Mouse (Mus musculus) heart, postnatal 0 days (tissue): ENCODE results near the gene Orm2. TPM values are rescaled to one million over a fixed set of nuclear protein-coding genes. Genes with fewer than 3 reads are reported as not detected.
A peak's percentile ranks its signal among the peaks of the same experiment; 100 is the strongest.

Source experiments
- ATAC-seq: fragments of 200-750 bp; cut with Nextera tagmentation; 2 replicates; pipeline ENCODE4 v1.8.0; 2017; ENCODE audit warnings: low read depth, moderate number of reproducible peaks, moderate library complexity; ENCODE audit not compliant: insufficient read depth
- DNase-seq: peaks from one replicate; pipeline ENCODE4 v3.0.0-alpha.2; 2016; ENCODE audit warnings: low spot score
- H3K27ac ChIP-seq: fragments of 300-500 bp; sonication (generic); 2 replicates; pipeline ENCODE4 v1.5.1; 2014; ENCODE audit warnings: low read depth, mild to moderate bottlenecking
- H3K27me3 ChIP-seq: fragments of 300-500 bp; sonication (generic); 2 replicates; pipeline ENCODE4 v1.6.1; 2014; ENCODE audit warnings: low read length, mixed read lengths; ENCODE audit not compliant: control insufficient read depth, insufficient read depth
- H3K36me3 ChIP-seq: fragments of 300-500 bp; sonication (generic); replicated peaks from 2 replicates; pipeline ENCODE4 v1.6.1; 2014; ENCODE audit warnings: low read length, mixed read lengths; ENCODE audit not compliant: control insufficient read depth, insufficient read depth
- H3K4me1 ChIP-seq: fragments of 300-500 bp; sonication (generic); 2 replicates; pipeline ENCODE4 v1.6.1; 2014; ENCODE audit warnings: antibody characterized with exemption; ENCODE audit not compliant: control insufficient read depth, insufficient read depth
- H3K4me2 ChIP-seq: fragments of 300-500 bp; sonication (generic); 2 replicates; pipeline ENCODE4 v1.6.1; 2014; ENCODE audit warnings: low read depth, mild to moderate bottlenecking, low read length, moderate library complexity
- H3K4me3 ChIP-seq: fragments of 300-500 bp; sonication (generic); 2 replicates; pipeline ENCODE4 v1.5.1; 2014; ENCODE audit warnings: low read depth, low read length
- H3K9ac ChIP-seq: fragments of 300-500 bp; sonication (generic); replicated peaks from 2 replicates; pipeline ENCODE4 v1.6.1; 2014; ENCODE audit warnings: low read depth, low read length, mixed read lengths
- H3K9me3 ChIP-seq: fragments of 300-500 bp; sonication (generic); replicated peaks from 2 replicates; pipeline ENCODE4 v1.6.1; 2016; ENCODE audit warnings: low read length; ENCODE audit not compliant: control insufficient read depth
- CTCF ChIP-seq: IDR thresholded peaks from 2 replicates; pipeline ENCODE4 v1.5.1; 2016; ENCODE audit warnings: antibody characterized with exemption, control low read depth, low read depth
- EP300 ChIP-seq: IDR thresholded peaks from 2 replicates; pipeline ENCODE4 v1.6.1; 2016; ENCODE audit warnings: antibody characterized with exemption, low read depth
- WGBS: fragments of 180-500 bp; shearing (Covaris S2); extraction: QIAGEN DNeasy Blood & Tissue Kit; methylation state at CpG from one replicate; pipeline ENCODE4 v1.1.7; 2014; 5-methylcytosine and 5-hydroxymethylcytosine counted together
- polyA plus RNA-seq: library from polyadenylated mRNA; unstranded; fragments of >200 nt; fragmentation: Nextera tagmentation; extraction: Ambion mirVana; gene quantifications from 2 replicates; pipeline ENCODE4 v1.2.1, GENCODE M21; 2015
- total RNA-seq: library from RNA; depleted of rRNA; stranded (reverse); fragments of >200 nt; gene quantifications from 2 replicates; pipeline ENCODE4 v1.2.3, GENCODE M21; 2014; ENCODE audit warnings: low replicate concordance

Orm2 gene
- total and polyA plus RNA-seq, 2 experiments from 2014 or later = not detected

DNA sequence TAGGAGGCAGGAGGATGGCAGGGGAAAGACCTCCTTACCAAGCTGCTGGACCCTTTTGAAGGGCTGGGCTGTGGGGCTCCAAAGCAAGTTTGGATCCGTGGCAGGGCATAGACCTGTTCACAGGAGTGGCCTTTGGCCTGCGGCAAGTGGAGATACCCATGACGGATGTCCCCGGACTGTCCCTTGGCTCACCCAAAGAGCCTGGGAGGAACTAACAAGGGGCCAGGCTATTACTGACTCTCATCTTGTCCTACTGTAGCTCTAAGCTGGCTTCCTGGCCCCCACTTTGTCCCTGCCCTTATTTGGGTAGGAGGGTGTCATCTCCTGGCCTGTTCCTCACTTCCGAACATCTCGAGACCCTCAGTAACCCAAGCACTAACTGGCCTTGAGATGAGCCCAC lies 40.3 kb downstream of the Orm2 start:
- peak overlapping the region; percentile 45 for H3K4me3 ChIP-seq
- no peaks in the 10 kb centered on the region for H3K27me3 ChIP-seq
- no peak for DNase-seq
- TF ChIP-seq EP300 (no peak), CTCF (no peak)
- no peaks in the 10 kb centered on the region for H3K9me3 ChIP-seq
- H3K9ac ChIP-seq = peak overlapping the region; percentile 56
- H3K4me2 ChIP-seq = peak overlapping the region; percentile 63
- peak; percentile 15; the same call in 1 of the 2 replicates for ATAC-seq
- peak overlapping the region; percentile 89 for H3K27ac ChIP-seq
- no peaks in the 10 kb centered on the region for H3K36me3 ChIP-seq
- peaks cover 24% of the 10 kb centered on the region; the same call in 1 of the 2 replicates for H3K4me1 ChIP-seq
- 39% methylated on average over 6 of the region's 6 CpGs for WGBS

DNA sequence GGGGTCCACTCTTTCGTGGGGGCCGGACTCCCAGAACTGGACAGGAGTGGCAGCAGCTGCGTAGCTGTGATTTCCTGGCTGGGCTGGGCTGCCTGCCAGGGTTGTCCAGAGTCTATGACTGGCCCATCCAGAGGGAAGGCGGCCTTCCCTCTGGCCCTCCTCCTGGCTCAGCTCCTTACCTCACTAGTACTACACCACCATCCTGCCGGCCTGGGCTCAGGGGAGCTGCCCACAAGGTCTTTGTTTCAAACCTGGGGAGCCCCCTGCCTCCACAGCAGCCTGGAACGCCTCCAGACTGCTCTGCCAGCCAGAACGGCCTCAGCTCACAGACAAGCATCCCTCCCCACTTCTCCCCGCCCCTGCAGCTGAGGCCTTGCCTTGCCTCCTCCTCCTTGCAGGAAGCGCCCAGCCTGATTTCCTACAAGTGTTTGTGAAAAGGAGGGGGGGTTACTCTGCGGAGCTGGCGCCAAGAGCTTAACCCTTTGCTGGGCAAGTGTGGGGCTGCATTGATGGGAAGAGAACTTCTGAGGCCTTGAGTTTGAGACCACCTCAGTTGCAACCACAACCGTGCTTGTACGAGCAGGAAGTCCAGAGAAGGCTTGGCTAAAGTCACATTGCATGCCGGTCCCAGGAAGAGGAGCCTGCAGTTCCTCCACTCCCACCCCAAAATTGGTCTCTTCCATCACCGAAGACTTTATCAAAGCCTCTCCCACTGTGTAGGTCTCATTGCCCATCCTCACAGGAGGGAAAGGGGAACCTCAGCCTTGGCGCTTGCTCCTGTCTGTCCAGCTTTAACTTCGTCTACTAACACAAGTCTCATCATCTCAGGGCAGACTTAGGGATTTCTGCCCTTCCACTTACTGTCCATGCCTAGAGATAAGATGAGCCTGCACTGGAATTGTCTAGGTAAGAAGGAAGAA lies 41.1 kb downstream of the Orm2 start, which contains the start of gene Akna:
Akna (minus strand) TSS at position 315 of the 920 bp plus-strand sequence.
- no peaks in the 10 kb centered on the region for H3K36me3 ChIP-seq
- DNase-seq = peak; percentile 93
- no peaks in the 10 kb centered on the region for H3K9me3 ChIP-seq
- 15% methylated on average over 16 of the region's 17 CpGs for WGBS
- H3K4me3 ChIP-seq = peak within 1 kb of the TSS; percentile 45
- H3K27me3 ChIP-seq = no peaks in the 10 kb centered on the region
- peak; percentile 90 for ATAC-seq
- peak within 1 kb of the TSS; percentile 89 for H3K27ac ChIP-seq
- peak within 1 kb of the TSS; percentile 63 for H3K4me2 ChIP-seq
- TF ChIP-seq CTCF = no peak
- H3K4me1 ChIP-seq = peaks cover 24% of the 10 kb centered on the region; the same call in 1 of the 2 replicates
- peak within 1 kb of the TSS; percentile 56 for H3K9ac ChIP-seq

DNA sequence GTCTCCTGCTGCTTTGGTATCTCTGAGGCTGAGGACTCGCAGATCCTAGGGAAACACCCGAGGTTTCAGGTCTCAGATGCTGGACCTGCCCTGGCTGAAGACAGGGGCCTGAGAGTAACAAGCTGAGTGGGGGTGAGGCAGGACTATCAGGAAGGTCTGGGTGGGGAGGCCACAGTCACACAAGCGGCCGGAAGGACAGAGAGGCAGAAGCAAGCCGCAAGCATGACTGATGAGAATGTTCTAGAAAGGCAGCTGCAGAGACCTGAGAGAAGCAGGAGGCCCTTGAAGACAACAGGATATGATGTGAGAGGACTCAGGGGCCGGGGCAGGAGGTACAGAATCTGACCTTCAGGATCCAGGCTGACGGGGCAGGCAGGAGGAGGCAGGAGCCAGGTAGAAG lies 42.0 kb downstream of the Orm2 start:
- H3K4me1 ChIP-seq = peaks cover 23% of the 10 kb centered on the region; the same call in 1 of the 2 replicates
- no peak overlapping the region; the same call in 1 of the 2 replicates for H3K9ac ChIP-seq
- 54% methylated on average over 7 of the region's 7 CpGs for WGBS
- no peak overlapping the region for H3K4me3 ChIP-seq
- H3K27ac ChIP-seq = peak overlapping the region; percentile 89
- H3K4me2 ChIP-seq = peak overlapping the region; percentile 7; the same call in 1 of the 2 replicates
- H3K27me3 ChIP-seq = no peaks in the 10 kb centered on the region
- DNase-seq (no peak), ATAC-seq (no peak)
- no peaks in the 10 kb centered on the region for H3K36me3 ChIP-seq
- TF ChIP-seq EP300 (no peak), CTCF (no peak)
- no peaks in the 10 kb centered on the region for H3K9me3 ChIP-seq

DNA sequence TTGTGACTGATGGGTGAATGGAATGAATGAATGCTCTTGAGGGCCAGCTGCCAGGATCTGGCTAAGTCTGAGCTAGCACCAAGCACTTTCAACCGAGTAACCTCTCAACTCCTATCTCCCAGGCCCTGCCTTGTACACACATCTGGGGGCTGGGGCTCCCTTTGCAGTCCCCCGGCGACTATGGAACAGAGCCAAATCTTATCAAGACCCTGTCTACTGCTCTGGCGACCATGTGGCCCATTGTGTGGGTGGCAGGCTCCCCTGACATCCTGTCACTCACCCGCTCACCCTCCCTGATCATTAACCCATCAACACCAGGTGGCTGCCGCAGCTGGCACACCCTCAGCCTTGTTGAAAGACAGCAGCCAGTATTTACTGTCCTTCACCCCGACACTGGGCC lies 42.8 kb downstream of the Orm2 start:
- no peaks in the 10 kb centered on the region for H3K36me3 ChIP-seq
- H3K27ac ChIP-seq = peak overlapping the region; percentile 89; the same call in 1 of the 2 replicates
- no peak overlapping the region for H3K4me2 ChIP-seq
- H3K9ac ChIP-seq = no peak overlapping the region
- ATAC-seq (no peak), DNase-seq (no peak)
- WGBS = 8% methylated on average over 7 of the region's 7 CpGs
- no peak overlapping the region for H3K4me3 ChIP-seq
- H3K27me3 ChIP-seq = 0 out of 2 replicates have a peak, but pooled peaks cover 3% of the 10 kb centered on the region
- H3K4me1 ChIP-seq = peaks cover 22% of the 10 kb centered on the region; the same call in 1 of the 2 replicates
- TF ChIP-seq CTCF (no peak), EP300 (no peak)
- no peaks in the 10 kb centered on the region for H3K9me3 ChIP-seq

DNA sequence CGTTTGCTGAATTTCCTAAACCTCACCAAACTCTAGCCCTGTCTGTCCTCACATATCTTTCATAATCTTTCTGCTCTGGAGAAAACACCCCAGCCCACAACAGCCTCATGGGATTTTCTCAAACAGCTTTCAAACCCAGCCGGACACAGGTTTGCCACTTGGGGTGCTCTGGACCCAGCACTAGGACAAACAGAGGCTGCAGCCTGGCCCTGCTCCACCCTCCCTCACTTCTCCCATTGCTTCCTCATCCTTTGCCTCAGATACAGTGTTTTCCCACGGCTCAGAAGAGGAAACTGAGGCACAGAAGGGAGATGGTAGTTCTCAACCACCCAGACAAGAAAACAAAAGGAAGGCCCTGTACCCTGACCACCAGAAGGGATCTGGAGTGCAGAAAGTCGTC lies 43.4 kb downstream of the Orm2 start:
- WGBS = 55% methylated on average over 4 of the region's 4 CpGs
- ATAC-seq = no peak

More for the DNA sequence above, 43.4 kb downstream of the Orm2 start:
- Histone ChIP-seq H3K9me3 (no peaks in the 10 kb centered on the region), H3K9ac (no peak overlapping the region), H3K36me3 (no peaks in the 10 kb centered on the region), H3K4me3 (no peak overlapping the region), H3K27ac (no peak overlapping the region), H3K4me1 (peaks cover 23% of the 10 kb centered on the region; the same call in 1 of the 2 replicates), H3K4me2 (no peak overlapping the region), H3K27me3 (0 out of 2 replicates have a peak, but pooled peaks cover 3% of the 10 kb centered on the region)
- DNase-seq = no peak
- TF ChIP-seq EP300 = no peak
- no peak for TF ChIP-seq CTCF
